Mouse (Mus musculus): ENCODE data around the gene Olfr633.

- TF ChIP-seq EP300 (IDR thresholded peaks at IDR 0.05; ENCODE audit: low read depth) (no peak), CTCF (IDR thresholded peaks at IDR 0.05; ENCODE audit: low read depth) (no peak)
Measured at GRCm38 (mm10) chr7:103944137-103944536, at the start of gene Olfr633.

Data from liver, postnatal 0 days (tissue).